Mouse (Mus musculus) stomach, embryonic 15.5 days (tissue): ENCODE results near the gene Tstd3. TPM values are rescaled to one million over a fixed set of nuclear protein-coding genes. Genes with fewer than 3 reads are reported as not detected.
"Not testable (repeated sequence)": the region's sequence is repeated elsewhere in the genome, so short reads cannot be mapped to it uniquely, and the experiment has no call there.

Source experiments
- ATAC-seq: fragments of 200-750 bp; cut with Nextera tagmentation; 2 replicates; pipeline ENCODE4 v1.8.0; 2017; ENCODE audit warnings: low read depth, moderate number of reproducible peaks, moderate TSS enrichment; ENCODE audit not compliant: insufficient read depth, low FRiP score
- H3K27ac ChIP-seq: fragments of 300-500 bp; sonication (generic); 2 replicates; pipeline ENCODE4 v1.5.1; 2015; ENCODE audit warnings: mild to moderate bottlenecking, inconsistent platforms
- H3K27me3 ChIP-seq: fragments of 300-500 bp; sonication (generic); replicated peaks from 2 replicates; pipeline ENCODE4 v1.6.1; 2015; ENCODE audit warnings: inconsistent platforms
- H3K36me3 ChIP-seq: fragments of 300-500 bp; sonication (generic); 2 replicates; pipeline ENCODE4 v1.6.1; 2015; ENCODE audit warnings: inconsistent platforms
- H3K4me1 ChIP-seq: fragments of 300-500 bp; sonication (generic); 2 replicates; pipeline ENCODE4 v1.6.1; 2015; ENCODE audit warnings: inconsistent platforms
- H3K4me2 ChIP-seq: fragments of 300-500 bp; sonication (generic); 2 replicates; pipeline ENCODE4 v1.6.1; 2015; ENCODE audit warnings: mild to moderate bottlenecking, inconsistent platforms
- H3K4me3 ChIP-seq: fragments of 300-500 bp; sonication (generic); replicated peaks from 2 replicates; pipeline ENCODE4 v1.5.1; 2015; ENCODE audit warnings: inconsistent platforms
- H3K9ac ChIP-seq: fragments of 300-500 bp; sonication (generic); 2 replicates; pipeline ENCODE4 v1.6.1; 2015; ENCODE audit warnings: inconsistent platforms
- H3K9me3 ChIP-seq: fragments of 300-500 bp; sonication (generic); 2 replicates; pipeline ENCODE4 v1.6.1; 2016; ENCODE audit warnings: inconsistent platforms
- WGBS: fragments of 180-500 bp; shearing (Covaris S2); methylation state at CpG from one replicate; pipeline ENCODE4 v1.1.7; 2015; 5-methylcytosine and 5-hydroxymethylcytosine counted together
- polyA plus RNA-seq: library from polyadenylated mRNA; unstranded; fragments of >200 nt; fragmentation: Nextera tagmentation; extraction: Ambion mirVana; gene quantifications from 2 replicates; pipeline ENCODE4 v1.2.1, GENCODE M21; 2015

Gene Tstd3
- polyA plus RNA-seq, 1 experiment from 2014 or later, result 16.2 TPM

DNA sequence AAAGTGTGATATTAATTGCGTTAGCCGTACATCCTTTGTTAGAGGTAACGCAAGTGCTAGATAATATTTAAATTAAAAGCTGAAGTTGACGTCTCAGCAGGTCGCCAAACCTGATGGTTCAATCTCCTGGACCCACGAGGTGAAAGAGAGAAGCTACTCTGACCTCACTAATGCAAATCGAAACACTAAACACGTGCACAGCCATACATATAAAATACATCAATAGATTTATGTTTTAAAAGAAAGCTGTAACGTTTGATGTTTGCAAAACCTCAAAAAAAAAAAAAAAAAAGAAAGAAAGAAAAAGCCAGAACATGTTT is 9.9 kb upstream of the Tstd3 start:
- Histone ChIP-seq H3K27me3 (no peaks in the 10 kb centered on the region), H3K36me3 (0 out of 2 replicates have a peak, but pooled peaks cover 6% of the 10 kb centered on the region), H3K27ac (no peak overlapping the region), H3K4me2 (peak overlapping the region; percentile 79), H3K4me3 (peak overlapping the region; percentile 89), H3K9me3 (no peaks in the 10 kb centered on the region), H3K4me1 (peaks cover 5% of the 10 kb centered on the region; the same call in 1 of the 2 replicates), H3K9ac (no peak overlapping the region)
- 6% methylated on average over 9 of the region's 9 CpGs for WGBS
- ATAC-seq, result no peak

GRCm38 (mm10) chr4:21776091-21776945 is 9.3 kb upstream of the Tstd3 start:
- under 1% methylated on average over 46 of the region's 46 CpGs for WGBS
- peak; percentile 96 for ATAC-seq

DNA sequence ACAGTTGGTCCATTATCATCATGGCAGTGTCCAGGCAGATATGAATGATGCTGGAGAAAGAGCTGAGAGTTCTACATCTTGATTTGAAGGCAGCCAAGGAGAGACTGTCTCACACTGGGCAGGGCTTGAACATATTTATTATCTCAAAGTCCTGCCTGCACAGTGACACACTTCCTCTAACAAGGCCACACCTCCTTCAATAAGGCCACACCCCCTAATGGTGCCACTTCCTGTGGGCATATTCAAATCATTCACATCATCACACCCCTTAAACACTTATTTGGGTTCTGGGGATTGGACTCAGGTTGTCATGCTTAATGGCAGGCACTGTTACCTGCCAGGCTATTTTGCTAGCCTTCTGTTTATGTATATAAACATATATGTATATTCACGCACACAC is 5.3 kb upstream of the Tstd3 start:
- 100% methylated on average over 1 of the region's 1 CpGs for WGBS
- Histone ChIP-seq H3K4me3 (no peak overlapping the region), H3K9ac (no peak overlapping the region), H3K36me3 (no peaks in the 10 kb centered on the region), H3K4me1 (peaks cover 3% of the 10 kb centered on the region; the same call in 1 of the 2 replicates), H3K4me2 (no peak overlapping the region), H3K27me3 (no peaks in the 10 kb centered on the region), H3K9me3 (no peaks in the 10 kb centered on the region), H3K27ac (no peak overlapping the region)
- ATAC-seq, result no peak

More at GRCm38 (mm10) chr4:21776091-21776945, 9.3 kb upstream of the Tstd3 start:
- Histone ChIP-seq H3K9ac (peak overlapping the region; percentile 92), H3K36me3 (0 out of 2 replicates have a peak, but pooled peaks cover 2% of the 10 kb centered on the region), H3K27me3 (no peaks in the 10 kb centered on the region), H3K4me3 (peak overlapping the region; percentile 89), H3K4me1 (peaks cover 5% of the 10 kb centered on the region; the same call in 1 of the 2 replicates), H3K9me3 (no peaks in the 10 kb centered on the region), H3K4me2 (peak overlapping the region; percentile 79), H3K27ac (peak overlapping the region; percentile 71)

DNA sequence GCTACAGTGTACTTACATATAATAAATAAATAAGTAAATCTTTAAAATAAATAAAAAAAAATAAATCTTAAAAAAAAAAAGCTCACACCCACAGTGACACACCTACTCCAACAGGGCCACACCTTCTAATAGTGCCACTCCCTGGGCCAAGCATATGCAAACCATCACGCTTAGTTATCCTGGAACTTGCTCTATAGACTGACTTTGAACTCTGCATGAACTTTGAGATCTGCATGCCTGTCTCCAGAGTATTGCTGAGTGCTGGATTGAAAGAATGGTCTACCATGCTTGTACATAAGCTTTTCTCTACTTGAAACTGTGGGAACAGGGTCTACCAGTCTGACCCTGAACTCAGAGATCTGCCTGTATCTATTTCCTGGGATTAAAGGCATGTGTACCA is 4.1 kb upstream of the Tstd3 start:
- no peak overlapping the region for H3K27ac ChIP-seq

GRCm38 (mm10) chr4:21766171-21766862 is 695 bp downstream of the Tstd3 start:
- 0 out of 2 replicates have a peak, but pooled peaks cover 3% of the 10 kb centered on the region for H3K4me1 ChIP-seq
- WGBS, result 22% methylated on average over 14 of the region's 14 CpGs
- no peaks in the 10 kb centered on the region for H3K27me3 ChIP-seq

More for the DNA sequence above, 4.1 kb upstream of the Tstd3 start:
- ATAC-seq, result no peak
- no peak overlapping the region for H3K9ac ChIP-seq
- no peaks in the 10 kb centered on the region for H3K27me3 ChIP-seq
- no peaks in the 10 kb centered on the region for H3K36me3 ChIP-seq
- no peak overlapping the region for H3K4me3 ChIP-seq
- WGBS, result 77% methylated on average over 1 of the region's 1 CpGs
- no peak overlapping the region for H3K4me2 ChIP-seq
- H3K4me1 ChIP-seq, result 0 out of 2 replicates have a peak, but pooled peaks cover 2% of the 10 kb centered on the region
- no peaks in the 10 kb centered on the region for H3K9me3 ChIP-seq

GRCm38 (mm10) chr4:21763827-21764226 is 3.2 kb downstream of the Tstd3 start:
- Histone ChIP-seq H3K4me2 (no peak overlapping the region), H3K27ac (no peak overlapping the region), H3K9ac (no peak overlapping the region), H3K27me3 (no peaks in the 10 kb centered on the region), H3K9me3 (no peaks in the 10 kb centered on the region), H3K4me3 (no peak overlapping the region), H3K4me1 (0 out of 2 replicates have a peak, but pooled peaks cover 3% of the 10 kb centered on the region), H3K36me3 (no peaks in the 10 kb centered on the region)
- no peak for ATAC-seq
- WGBS, result 70% methylated on average over 4 of the region's 4 CpGs

More at GRCm38 (mm10) chr4:21766171-21766862, 695 bp downstream of the Tstd3 start:
- Histone ChIP-seq H3K27ac (no peak overlapping the region), H3K4me2 (peak overlapping the region; percentile 71), H3K9ac (peak overlapping the region; percentile 31; the same call in 1 of the 2 replicates), H3K9me3 (no peaks in the 10 kb centered on the region), H3K4me3 (peak overlapping the region; percentile 55), H3K36me3 (no peaks in the 10 kb centered on the region)
- peak; percentile 22; the same call in 1 of the 2 replicates for ATAC-seq

GRCm38 (mm10) chr4:21761416-21762160 is 5.4 kb downstream of the Tstd3 start:
- 61% methylated on average over 9 of the region's 9 CpGs for WGBS
- no peak for ATAC-seq
- no peaks in the 10 kb centered on the region for H3K27me3 ChIP-seq
- H3K4me1 ChIP-seq, result 0 out of 2 replicates have a peak, but pooled peaks cover 3% of the 10 kb centered on the region
- no peak overlapping the region for H3K4me2 ChIP-seq
- H3K27ac ChIP-seq, result no peak overlapping the region
- no peak overlapping the region for H3K9ac ChIP-seq
- no peaks in the 10 kb centered on the region for H3K36me3 ChIP-seq
- no peak overlapping the region for H3K4me3 ChIP-seq
- no peaks in the 10 kb centered on the region for H3K9me3 ChIP-seq

DNA sequence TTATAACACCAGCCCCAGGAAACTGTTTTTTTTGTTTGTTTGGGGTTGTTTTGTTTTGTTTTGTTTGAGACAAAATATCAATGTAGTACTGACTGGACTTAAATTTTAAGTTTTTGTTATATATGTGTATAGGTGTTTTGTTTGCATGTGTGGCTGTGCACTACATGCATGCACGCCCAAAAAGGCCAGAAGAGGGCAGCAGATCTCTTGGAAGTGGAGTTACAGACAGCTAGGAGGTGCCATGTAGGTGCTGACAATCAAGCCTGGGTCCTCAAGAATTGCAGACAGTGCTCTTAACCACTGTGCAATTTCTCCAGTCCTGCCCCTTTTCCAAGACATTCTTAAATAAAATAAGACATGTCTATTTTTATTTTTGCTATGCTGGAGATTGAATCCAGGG is 8.2 kb downstream of the Tstd3 start:
- H3K27me3 ChIP-seq, result no peaks in the 10 kb centered on the region
- ATAC-seq, result no peak
- 38% methylated on average over 1 of the region's 1 CpGs for WGBS
- no peak overlapping the region for H3K27ac ChIP-seq
- no peaks in the 10 kb centered on the region for H3K9me3 ChIP-seq
- no peak overlapping the region for H3K9ac ChIP-seq
- no peaks in the 10 kb centered on the region for H3K36me3 ChIP-seq
- H3K4me3 ChIP-seq, result no peak overlapping the region
- H3K4me2 ChIP-seq, result no peak overlapping the region
- H3K4me1 ChIP-seq, result no peaks in the 10 kb centered on the region

DNA sequence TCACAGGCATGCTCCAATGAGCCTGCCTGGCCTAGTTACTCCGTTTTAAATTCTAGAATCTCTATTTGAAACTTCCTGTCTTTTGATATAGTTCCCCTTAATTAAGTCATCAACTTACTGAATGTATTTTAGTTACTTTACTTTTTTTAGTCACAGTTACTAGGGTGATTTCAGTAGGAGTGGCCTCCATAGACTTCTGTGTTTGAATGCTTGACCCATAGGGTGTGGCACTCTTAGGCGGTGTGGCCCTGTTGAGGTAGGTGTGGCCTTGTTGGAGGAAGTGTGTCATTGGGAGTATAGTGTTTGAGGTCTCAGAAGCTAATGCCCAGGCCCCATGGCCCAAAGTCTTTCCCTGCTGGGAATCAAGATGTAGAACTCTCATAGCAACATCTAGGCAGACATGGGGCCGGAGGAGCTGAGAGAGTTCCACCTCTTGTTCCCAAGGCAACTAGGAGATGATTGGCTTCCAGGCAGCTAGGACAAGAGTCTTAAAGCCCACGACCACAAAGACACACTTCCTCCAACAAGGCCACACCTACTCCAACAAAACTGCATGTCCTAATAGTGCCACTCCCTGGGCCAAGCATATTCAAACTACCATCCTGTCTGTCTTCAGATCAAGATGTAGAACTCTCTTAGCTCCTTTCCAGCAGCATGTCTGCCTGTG is 11.8 kb downstream of the Tstd3 start:
- H3K9ac ChIP-seq, result no peak overlapping the region
- no peak overlapping the region for H3K27ac ChIP-seq
- no peak overlapping the region for H3K4me2 ChIP-seq
- H3K27me3 ChIP-seq, result no peaks in the 10 kb centered on the region
- no peaks in the 10 kb centered on the region for H3K36me3 ChIP-seq
- no peaks in the 10 kb centered on the region for H3K9me3 ChIP-seq
- no peak for ATAC-seq
- 63% methylated on average over 4 of the region's 4 CpGs for WGBS
- H3K4me1 ChIP-seq, result no peaks in the 10 kb centered on the region
- H3K4me3 ChIP-seq, result no peak overlapping the region

DNA sequence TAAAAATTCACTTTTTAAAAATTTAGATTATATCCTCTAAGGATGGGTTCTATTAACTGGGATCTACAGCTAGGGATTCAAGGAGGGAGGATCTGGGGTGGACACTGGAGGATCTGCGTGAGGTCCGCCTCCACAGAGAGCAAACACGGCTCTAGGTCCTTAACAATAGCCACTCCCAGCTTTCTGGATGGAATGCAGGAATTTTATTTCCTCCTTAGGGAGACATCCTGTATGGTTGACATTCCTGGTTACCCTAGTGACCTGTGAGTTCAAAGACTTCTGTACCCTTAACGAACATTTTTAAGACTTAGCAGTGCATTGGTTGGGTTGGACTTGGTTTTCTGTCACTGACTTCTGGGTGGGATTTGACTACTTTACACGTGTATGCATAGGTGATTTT is 21.3 kb downstream of the Tstd3 start:
- ATAC-seq, result no peak
- Histone ChIP-seq H3K36me3 (no peaks in the 10 kb centered on the region; the same call in 1 of the 2 replicates), H3K4me2 (no peak overlapping the region), H3K27me3 (no peaks in the 10 kb centered on the region), H3K4me1 (no peaks in the 10 kb centered on the region), H3K9ac (no peak overlapping the region), H3K9me3 (no peaks in the 10 kb centered on the region), H3K27ac (no peak overlapping the region), H3K4me3 (no peak overlapping the region)
- 68% methylated on average over 5 of the region's 5 CpGs for WGBS

- not testable (repeated sequence) for H3K4me1 ChIP-seq, H3K36me3 ChIP-seq, H3K27me3 ChIP-seq, H3K9ac ChIP-seq, ATAC-seq, H3K4me3 ChIP-seq, H3K27ac ChIP-seq, H3K9me3 ChIP-seq, H3K4me2 ChIP-seq
- WGBS, result 96% methylated on average over 8 of the region's 8 CpGs
These were observed 22.9 kb downstream of the Tstd3 start for GRCm38 (mm10) chr4:21744142-21744541.
